Mouse (Mus musculus): Measurements from ENCODE around the gene I0C0044D17Rik.

Gene I0C0044D17Rik

GRCm38 (mm10) chr4:98831726-98832125, 8.1 kb upstream of the I0C0044D17Rik start:
- no peak for DNase-seq (ENCODE audit: low read depth, low spot score)

- no peak for DNase-seq (ENCODE audit: low read depth, low spot score)
Observed at GRCm38 (mm10) chr4:98826701-98827100, 3.1 kb upstream of the I0C0044D17Rik start.

GRCm38 (mm10) chr4:98823047-98823446, 593 bp downstream of the I0C0044D17Rik start:
- DNase-seq (ENCODE audit: low read depth, low spot score), result no peak

- no peak for DNase-seq (ENCODE audit: low read depth, low spot score)
Observed at GRCm38 (mm10) chr4:98822478-98822877, 1.2 kb downstream of the I0C0044D17Rik start.

- no peak for DNase-seq (ENCODE audit: low read depth, low spot score)
Observed at GRCm38 (mm10) chr4:98819216-98819755, 4.4 kb downstream of the I0C0044D17Rik start.

- DNase-seq (ENCODE audit: low read depth, low spot score), result peak; percentile 64
Observed at GRCm38 (mm10) chr4:98817184-98817911, 6.3 kb downstream of the I0C0044D17Rik start, which contains the start of gene Kank4. TSS of gene Kank4 (minus strand) at chr4:98817537.

- DNase-seq (ENCODE audit: low read depth, low spot score), result no peak
Observed at GRCm38 (mm10) chr4:98816807-98817183, 6.8 kb downstream of the I0C0044D17Rik start.

- no peak for DNase-seq (ENCODE audit: low read depth, low spot score)
Observed at GRCm38 (mm10) chr4:98806306-98806705, 17.3 kb downstream of the I0C0044D17Rik start.

- DNase-seq (ENCODE audit: low read depth, low spot score), result no peak
Observed at GRCm38 (mm10) chr4:98805291-98806048, 18.2 kb downstream of the I0C0044D17Rik start.

GRCm38 (mm10) chr4:98804476-98805134, 19.0 kb downstream of the I0C0044D17Rik start:
- DNase-seq (ENCODE audit: low read depth, low spot score), result peak; percentile 67

GRCm38 (mm10) chr4:98801775-98802174, 21.9 kb downstream of the I0C0044D17Rik start:
- no peak for DNase-seq (ENCODE audit: low read depth, low spot score)

GRCm38 (mm10) chr4:98800824-98801223, 22.8 kb downstream of the I0C0044D17Rik start:
- DNase-seq (ENCODE audit: low read depth, low spot score), result no peak

- DNase-seq (ENCODE audit: low read depth, low spot score), result no peak
Observed at GRCm38 (mm10) chr4:98796591-98797341, 26.9 kb downstream of the I0C0044D17Rik start.

- no peak for DNase-seq (ENCODE audit: low read depth, low spot score)
Observed at GRCm38 (mm10) chr4:98795241-98795640, 28.4 kb downstream of the I0C0044D17Rik start.

- DNase-seq (ENCODE audit: low read depth, low spot score), result no peak
Observed at GRCm38 (mm10) chr4:98793486-98793885, 30.2 kb downstream of the I0C0044D17Rik start.

GRCm38 (mm10) chr4:98790721-98791120, 32.9 kb downstream of the I0C0044D17Rik start:
- no peak for DNase-seq (ENCODE audit: low read depth, low spot score)

- no peak for DNase-seq (ENCODE audit: low read depth, low spot score)
Observed at GRCm38 (mm10) chr4:98789861-98790311, 33.8 kb downstream of the I0C0044D17Rik start.

GRCm38 (mm10) chr4:98789133-98789765, 34.4 kb downstream of the I0C0044D17Rik start:
- no peak for DNase-seq (ENCODE audit: low read depth, low spot score)

- no peak for DNase-seq (ENCODE audit: low read depth, low spot score)
Observed at GRCm38 (mm10) chr4:98786281-98786680, 37.4 kb downstream of the I0C0044D17Rik start.

GRCm38 (mm10) chr4:98785851-98786250, 37.8 kb downstream of the I0C0044D17Rik start:
- no peak for DNase-seq (ENCODE audit: low read depth, low spot score)

GRCm38 (mm10) chr4:98778219-98778618, 45.4 kb downstream of the I0C0044D17Rik start:
- no peak for DNase-seq (ENCODE audit: low read depth, low spot score)

Measured in forelimb bud, embryonic 11.5 days (tissue).